Comparison of ENCODE assay signal across 12 mouse cellular contexts in genomic region chr10:94917990-94918389, GRCm38 (mm10). TPM values are rescaled to one million over a fixed set of nuclear protein-coding genes. Genes with fewer than 3 reads are reported as not detected.
A peak's percentile ranks its signal among the peaks of the same experiment; 100 is the strongest.
DNase-seq lines count a peak whose midpoint lies in the region; ATAC-seq and TF ChIP-seq lines count a peak whose summit lies in the region.
"Had no signal": no experiment of that assay in that cellular context is flagged by ENCODE, and none has a peak within 500 bp of the region (broad histone marks: within the 10 kb centered on the region; RNA-seq: fewer than 3 reads in every experiment).

No protein-coding gene starts in this region.

- no peaks in the 10 kb centered on the region for H3K27me3 ChIP-seq in kidney, embryonic 16.5 days (ENCODE audit: insufficient read depth, low read length)
- no peaks in the 10 kb centered on the region for H3K27me3 ChIP-seq in kidney, adult 2 months (replicated peaks; ENCODE audit: control insufficient read depth, insufficient read depth, low read length)
- no peaks in the 10 kb centered on the region for H3K27me3 ChIP-seq in hindbrain, embryonic 12.5 days
- H3K27me3 ChIP-seq: embryonic facial prominence, embryonic 15.5 days; intestine, embryonic 15.5 days; limb, embryonic 12.5 days had no signal

- H3K79me2 ChIP-seq in macrophage (ENCODE audit: inconsistent target) = peaks cover 67% of the 10 kb centered on the region

- no peaks in the 10 kb centered on the region for H3K9me3 ChIP-seq in kidney, embryonic 16.5 days (ENCODE audit: low read length)
- no peaks in the 10 kb centered on the region for H3K9me3 ChIP-seq in hindbrain, embryonic 12.5 days (replicated peaks)
- H3K9me3 ChIP-seq: embryonic facial prominence, embryonic 15.5 days; intestine, embryonic 15.5 days; limb, embryonic 12.5 days had no signal

- H3K4me2 ChIP-seq in kidney, embryonic 16.5 days (replicated peaks; ENCODE audit: low read depth, low read length) = no peak overlapping the region
- no peak overlapping the region for H3K4me2 ChIP-seq in hindbrain, embryonic 12.5 days (replicated peaks)
- H3K4me2 ChIP-seq: embryonic facial prominence, embryonic 15.5 days; intestine, embryonic 15.5 days; limb, embryonic 12.5 days had no signal

- no peak for TF ChIP-seq CTCF in kidney, adult 2 months (conservative IDR thresholded peaks at IDR 0.05; ENCODE audit: insufficient read depth, insufficient read length, low read depth, low read length)

- no peak for ATAC-seq in kidney, embryonic 16.5 days (ENCODE audit: low FRiP score, low TSS enrichment)
- ATAC-seq in common myeloid progenitor, adult 5-6 weeks (replicated peaks; ENCODE audit: low read depth, poor library complexity, severe bottlenecking) = peak; percentile 27
- ATAC-seq in hindbrain, embryonic 12.5 days (ENCODE audit: low FRiP score) = no peak
- ATAC-seq in cerebellum, adult (ENCODE audit: insufficient number of reproducible peaks, low FRiP score, low TSS enrichment) = no peak
- ATAC-seq: intestine, embryonic 15.5 days had no signal

- H3K36me3 ChIP-seq in kidney, embryonic 16.5 days (ENCODE audit: insufficient read depth, low read length) = no peaks in the 10 kb centered on the region
- H3K36me3 ChIP-seq in kidney, adult 2 months (ENCODE audit: control insufficient read depth, insufficient read depth, low read length) = no peaks in the 10 kb centered on the region
- H3K36me3 ChIP-seq in hindbrain, embryonic 12.5 days = no peaks in the 10 kb centered on the region
- peaks cover 11% of the 10 kb centered on the region; the same call in 1 of the 2 replicates for H3K36me3 ChIP-seq in macrophage (ENCODE audit: inconsistent target)
- H3K36me3 ChIP-seq: embryonic facial prominence, embryonic 15.5 days; intestine, embryonic 15.5 days; limb, embryonic 12.5 days had no signal

- TF ChIP-seq POLR2A in kidney, adult 2 months (IDR thresholded peaks at IDR 0.05; ENCODE audit: low read depth, low read length) = no peak

- no peak overlapping the region for H3K4me3 ChIP-seq in kidney, embryonic 16.5 days (ENCODE audit: low read length)
- H3K4me3 ChIP-seq in kidney, adult 2 months (ENCODE audit: insufficient read depth, low read depth, low read length) = no peak overlapping the region
- no peak overlapping the region for H3K4me3 ChIP-seq in hindbrain, embryonic 12.5 days
- no peak overlapping the region for H3K4me3 ChIP-seq in macrophage (ENCODE audit: inconsistent target)
- H3K4me3 ChIP-seq: embryonic facial prominence, embryonic 15.5 days; intestine, embryonic 15.5 days; limb, embryonic 12.5 days had no signal

- H3K27ac ChIP-seq in kidney, embryonic 16.5 days (ENCODE audit: low read length) = peak overlapping the region; percentile 6; the same call in 1 of the 2 replicates
- no peak overlapping the region for H3K27ac ChIP-seq in kidney, adult 2 months (ENCODE audit: insufficient read depth, low read depth, low read length)
- H3K27ac ChIP-seq in hindbrain, embryonic 12.5 days = 0 out of 2 replicates have a peak overlapping the region, but pooled peaks have one; percentile 23
- H3K27ac ChIP-seq in macrophage = peak overlapping the region; percentile 97
- H3K27ac ChIP-seq: embryonic facial prominence, embryonic 15.5 days; intestine, embryonic 15.5 days; limb, embryonic 12.5 days had no signal

- 40% methylated on average over 2 of the region's 2 CpGs for WGBS in kidney, embryonic 16.5 days
- WGBS in kidney, adult 2 months = 63% methylated on average over 2 of the region's 2 CpGs
- 47% methylated on average over 2 of the region's 2 CpGs for WGBS in hindbrain, embryonic 12.5 days
- WGBS in macrophage (ENCODE audit: missing documents) = 4% methylated on average over 2 of the region's 2 CpGs

- no peak for DNase-seq in kidney, adult 2 months
- DNase-seq in lung, postnatal 25 days (ENCODE audit: low spot score) = no peak
- DNase-seq: cerebellum, adult 9-11 months; lung, postnatal 14 days had no signal

- no peak overlapping the region for H3K9ac ChIP-seq in kidney, embryonic 16.5 days (replicated peaks; ENCODE audit: low read length)
- H3K9ac ChIP-seq in hindbrain, embryonic 12.5 days = no peak overlapping the region
- H3K9ac ChIP-seq: embryonic facial prominence, embryonic 15.5 days; intestine, embryonic 15.5 days; limb, embryonic 12.5 days had no signal

- H3K4me1 ChIP-seq in kidney, embryonic 16.5 days (ENCODE audit: insufficient read depth, low read length) = 0 out of 2 replicates have a peak, but pooled peaks cover 3% of the 10 kb centered on the region
- no peaks in the 10 kb centered on the region for H3K4me1 ChIP-seq in kidney, adult 2 months (ENCODE audit: control insufficient read depth, insufficient read depth, low read length)
- H3K4me1 ChIP-seq in hindbrain, embryonic 12.5 days = peaks cover 15% of the 10 kb centered on the region
- H3K4me1 ChIP-seq: intestine, embryonic 15.5 days had no signal

RNA-seq across cellular contexts. Expression of gene Plxnc1, which starts 26.6 kb away (rescaled TPM):
- 0.95 and 1.1 TPM in 2 replicates for polyA plus RNA-seq in kidney, embryonic 16.5 days (2015; fragmentation: Nextera tagmentation; extraction: Ambion mirVana)
- polyA plus RNA-seq in kidney, adult 2 months (2012; rRNA removed) = 0.42 and 1.5 TPM in 2 replicates
- 59.0 and 61.7 TPM in 2 replicates for total RNA-seq in common myeloid progenitor, adult 5-6 weeks (2017)
- 6.4 and 6.7 TPM in 2 replicates for polyA plus RNA-seq in hindbrain, embryonic 12.5 days (2016; fragmentation: Nextera tagmentation; extraction: Ambion mirVana)
- 100 to 1,000 TPM in 19 of 26 experiments, 10 to 100 TPM in 7; 52.3 to 498 (median 189) TPM for total RNA-seq in macrophage (2018; cell fraction: chromatin; rRNA removed)
- total RNA-seq in macrophage (2018; cell fraction: cytosol; rRNA removed) = 100 to 1,000 TPM in 13 of 26 experiments, 10 to 100 TPM in 13; 46.6 to 206 (median 101) TPM
- 100 to 1,000 TPM in 22 of 26 experiments, 10 to 100 TPM in 4; 64.0 to 351 (median 144) TPM for total RNA-seq in macrophage (2018; cell fraction: nucleus; rRNA removed)
- 55.1 to 117 TPM (median 105 TPM) in 3 replicates for polyA plus RNA-seq in macrophage (2018)
